Mouse (Mus musculus) erythroblast, embryonic 14.5 days (primary cell): ENCODE data around the gene St5.

Source experiments
- GATA1 ChIP-seq: IDR thresholded peaks from 2 replicates; pipeline ENCODE4 v1.6.1; 2012; ENCODE audit warnings: low read length, inconsistent platforms, mixed read lengths
- TAL1 ChIP-seq: IDR thresholded peaks from 3 replicates; pipeline ENCODE4 v1.6.1; 2012; ENCODE audit warnings: low read length, inconsistent platforms, mixed read lengths

- TF ChIP-seq TAL1 (no peak), GATA1 (no peak)
These were observed 22.5 kb downstream of the St5 start for GRCm38 (mm10) chr7:109680879-109681278.
